Mouse (Mus musculus) activated CD4-positive, CD25-positive, alpha-beta regulatory T cell, adult 4 months (primary cell): ENCODE measurements at regions not wholly inside any gene's neighbourhood (a gene's known extent, or its start where the extent isn't known, plus 50 kb on each side); places are given as distances from the start of the nearest gene placed in this dataset.
A peak's percentile ranks its signal among the peaks of the same experiment; 100 is the strongest.
"Not testable (repeated sequence)": the region's sequence is repeated elsewhere in the genome, so short reads cannot be mapped to it uniquely, and the experiment has no call there.

ENCODE experiments used
- ATAC-seq: one replicate; pipeline ENCODE4 v1.8.0; 2017

- no peak for ATAC-seq
Measured at GRCm38 (mm10) chr12:54516463-54516862, 139.9 kb downstream of the Sptssa start.

GRCm38 (mm10) chr12:54516039-54516438, 140.3 kb downstream of the Sptssa start:
- not testable (repeated sequence) for ATAC-seq

- no peak for ATAC-seq
Measured at GRCm38 (mm10) chr12:54509903-54510302, 146.5 kb downstream of the Sptssa start.

- no peak for ATAC-seq
Measured at GRCm38 (mm10) chr12:54502775-54503174, 153.6 kb downstream of the Sptssa start.

- ATAC-seq = no peak
Measured at GRCm38 (mm10) chr12:54499963-54500362, 156.4 kb downstream of the Sptssa start.

GRCm38 (mm10) chr12:54495701-54496374, 160.5 kb downstream of the Sptssa start:
- no peak for ATAC-seq

- no peak for ATAC-seq
Measured at GRCm38 (mm10) chr12:54494756-54495375, 161.5 kb downstream of the Sptssa start.

- ATAC-seq = no peak
Measured at GRCm38 (mm10) chr12:54492737-54493136, 163.6 kb downstream of the Sptssa start.

- no peak for ATAC-seq
Measured at GRCm38 (mm10) chr12:54490460-54490859, 165.9 kb downstream of the Sptssa start.

- peak; percentile 36 for ATAC-seq
Measured at GRCm38 (mm10) chr12:54489675-54490074, 166.7 kb downstream of the Sptssa start.

- ATAC-seq = no peak
Measured at GRCm38 (mm10) chr12:54487689-54488088, 168.7 kb downstream of the Sptssa start.

GRCm38 (mm10) chr12:54482020-54482419, 174.4 kb downstream of the Sptssa start:
- ATAC-seq = no peak

GRCm38 (mm10) chr12:54479841-54480240, 176.5 kb downstream of the Sptssa start:
- ATAC-seq = no peak

- ATAC-seq = no peak
Measured at GRCm38 (mm10) chr12:54472881-54473280, 183.5 kb downstream of the Sptssa start.

GRCm38 (mm10) chr12:54472407-54472806, 184.0 kb downstream of the Sptssa start:
- no peak for ATAC-seq

- ATAC-seq = no peak
Measured at GRCm38 (mm10) chr12:54467635-54468034, 188.7 kb downstream of the Sptssa start.

- no peak for ATAC-seq
Measured at GRCm38 (mm10) chr12:54463806-54464205, 192.6 kb downstream of the Sptssa start.

- ATAC-seq = no peak
Measured at GRCm38 (mm10) chr12:54461411-54461810, 195.0 kb downstream of the Sptssa start.

- ATAC-seq = no peak
Measured at GRCm38 (mm10) chr12:54460135-54460523, 196.2 kb downstream of the Sptssa start.

GRCm38 (mm10) chr12:54459462-54460134, 196.8 kb downstream of the Sptssa start:
- ATAC-seq = no peak

GRCm38 (mm10) chr12:54456731-54457130, 199.6 kb downstream of the Sptssa start:
- no peak for ATAC-seq

GRCm38 (mm10) chr12:54454606-54455005, 201.8 kb downstream of the Sptssa start:
- ATAC-seq = no peak

- ATAC-seq = no peak
Measured at GRCm38 (mm10) chr12:54453343-54453742, 203.0 kb downstream of the Sptssa start.

GRCm38 (mm10) chr12:54450369-54450768, 206.0 kb downstream of the Sptssa start:
- no peak for ATAC-seq
